Mouse (Mus musculus): ENCODE measurements around the gene Map3k5. TPM values are rescaled to one million over a fixed set of nuclear protein-coding genes. Genes with fewer than 3 reads are reported as not detected.

Gene Map3k5
- polyA plus RNA-seq, 1 experiment from 2014 or later, result 14.8 TPM

DNA sequence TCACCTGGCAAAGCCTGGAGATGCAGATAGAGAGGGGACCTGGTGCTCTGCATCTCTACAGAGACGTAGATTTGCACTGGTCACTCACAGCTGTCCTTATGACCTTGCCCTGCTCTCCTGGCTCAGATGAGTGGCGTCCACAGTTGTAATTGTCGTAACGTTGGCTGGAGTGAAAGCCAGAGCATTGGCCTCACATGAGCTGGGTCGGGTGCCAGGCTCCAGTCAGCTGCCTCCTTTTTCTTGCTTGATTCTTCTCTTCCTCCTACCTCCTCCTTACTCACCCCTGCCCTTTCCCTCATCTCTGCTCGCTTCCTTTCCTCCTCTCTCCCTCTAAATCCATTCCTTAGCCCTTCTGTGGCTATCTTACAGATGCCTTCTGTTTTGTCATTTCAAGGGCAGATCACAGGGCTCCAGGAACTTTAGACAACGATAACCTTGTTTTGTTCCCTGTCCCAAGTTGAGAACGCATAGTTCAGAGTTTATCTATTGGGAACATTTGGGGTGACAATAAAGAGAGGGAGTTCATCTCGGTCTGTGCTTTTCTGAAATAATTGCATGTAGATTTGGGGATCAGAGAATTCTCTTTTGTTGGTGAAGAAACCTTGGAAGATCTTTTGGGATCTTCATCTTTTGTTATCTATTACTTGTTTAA, 130.4 kb downstream of the Map3k5 start:
- no peaks in the 10 kb centered on the region for H3K27me3 ChIP-seq
- no peak for TF ChIP-seq CTCF (IDR thresholded peaks at IDR 0.05)
- CTCF ChIA-PET, result interaction anchor here (1.4 kb wide), 1 partner anchor 8 kb away, joined by 6 read pairs; no protein-coding TSS in a partner anchor
- no peak for ATAC-seq
- in situ Hi-C loops (cut with MboI; ENCODE audit: low pct_unique_long_range_greater_than_20kb), result no loop called here
- no peak for DNase-seq (ENCODE audit: low read depth, low spot score)
- POLR2A ChIA-PET, result no interaction called here

DNA sequence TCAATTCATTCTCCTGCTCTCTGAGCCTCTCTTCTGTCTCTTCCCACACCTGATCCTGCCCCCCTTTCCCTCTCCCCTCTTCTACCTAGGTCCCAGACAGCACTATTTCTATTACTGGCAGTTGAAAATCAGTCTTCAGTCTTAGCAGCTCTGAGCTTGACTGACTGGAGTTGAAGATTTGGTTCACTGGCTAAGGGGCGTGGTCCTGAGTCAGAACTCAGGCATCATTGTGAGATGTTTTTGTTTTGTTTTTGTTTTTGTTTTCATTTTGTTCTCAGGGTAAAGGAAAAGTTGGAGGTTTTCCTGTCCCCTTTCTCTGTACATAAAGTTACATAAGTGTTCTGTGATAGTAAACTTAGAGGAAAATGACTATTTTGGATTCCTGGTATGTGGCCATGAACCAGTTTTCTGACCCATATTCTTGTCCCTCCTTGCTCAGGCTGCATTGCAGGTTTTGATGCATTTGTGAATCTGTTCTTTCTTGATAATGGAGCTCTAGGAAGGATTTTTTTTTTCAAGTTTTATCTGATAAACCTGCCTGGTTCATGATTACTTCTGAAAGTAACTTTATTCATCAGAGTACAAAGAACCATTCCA, 131.9 kb downstream of the Map3k5 start:
- in situ Hi-C loops (cut with MboI; ENCODE audit: low pct_unique_long_range_greater_than_20kb), result no loop called here
- ChIA-PET CTCF (no interaction called here), POLR2A (no interaction called here)
- ATAC-seq, result no peak
- DNase-seq (ENCODE audit: low read depth, low spot score), result no peak
- H3K27me3 ChIP-seq, result no peaks in the 10 kb centered on the region
- TF ChIP-seq CTCF (IDR thresholded peaks at IDR 0.05), result no peak

DNA sequence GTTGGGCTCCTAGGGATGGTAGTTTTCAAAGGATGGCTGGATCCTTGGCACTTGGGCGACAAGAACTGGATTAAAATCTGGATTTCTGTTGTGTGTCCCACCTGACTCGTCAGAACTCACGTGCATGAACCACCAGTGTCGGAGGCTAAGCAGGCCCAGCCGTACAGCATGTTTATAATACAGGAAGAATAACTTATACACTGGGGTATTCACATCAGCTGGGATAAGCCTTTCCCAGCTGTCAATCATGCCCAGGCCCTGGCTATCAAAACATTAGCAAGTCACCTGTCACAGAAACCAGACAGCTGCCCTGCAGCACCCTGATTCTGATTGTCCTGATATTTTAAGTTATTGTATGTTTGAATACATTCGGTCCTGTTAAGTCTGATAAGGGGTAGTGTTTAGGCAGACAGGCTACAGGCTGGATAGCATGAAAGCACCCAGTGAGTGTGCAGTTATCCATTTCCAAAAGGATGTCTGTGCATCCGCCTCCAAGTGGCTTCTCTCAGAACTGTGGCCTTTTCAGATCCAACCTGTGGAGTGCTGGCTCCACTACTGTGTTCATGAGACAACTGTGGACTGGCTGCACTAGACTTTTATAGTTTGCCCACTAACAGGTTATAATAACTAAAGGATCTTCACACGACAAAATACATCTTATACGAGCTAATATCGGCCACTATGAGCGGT, 135.6 kb downstream of the Map3k5 start:
- POLR2A ChIA-PET, result interaction anchor here (0.6 kb wide), 1 partner anchor 135 kb away, joined by 3 read pairs; the partner anchor contains the start of gene Map3k5
- no peaks in the 10 kb centered on the region for H3K27me3 ChIP-seq
- in situ Hi-C loops (cut with MboI; ENCODE audit: low pct_unique_long_range_greater_than_20kb), result loop anchor here (5.0 kb wide), 2 partner anchors 57 to 133 kb away; no protein-coding TSS in a partner anchor
- DNase-seq (ENCODE audit: low read depth, low spot score), result no peak
- CTCF ChIA-PET, result interaction anchor here (1.2 kb wide), 1 partner anchor 136 kb away, joined by 3 read pairs; no protein-coding TSS in a partner anchor
- TF ChIP-seq CTCF (IDR thresholded peaks at IDR 0.05), result no peak
- ATAC-seq, result no peak

DNA sequence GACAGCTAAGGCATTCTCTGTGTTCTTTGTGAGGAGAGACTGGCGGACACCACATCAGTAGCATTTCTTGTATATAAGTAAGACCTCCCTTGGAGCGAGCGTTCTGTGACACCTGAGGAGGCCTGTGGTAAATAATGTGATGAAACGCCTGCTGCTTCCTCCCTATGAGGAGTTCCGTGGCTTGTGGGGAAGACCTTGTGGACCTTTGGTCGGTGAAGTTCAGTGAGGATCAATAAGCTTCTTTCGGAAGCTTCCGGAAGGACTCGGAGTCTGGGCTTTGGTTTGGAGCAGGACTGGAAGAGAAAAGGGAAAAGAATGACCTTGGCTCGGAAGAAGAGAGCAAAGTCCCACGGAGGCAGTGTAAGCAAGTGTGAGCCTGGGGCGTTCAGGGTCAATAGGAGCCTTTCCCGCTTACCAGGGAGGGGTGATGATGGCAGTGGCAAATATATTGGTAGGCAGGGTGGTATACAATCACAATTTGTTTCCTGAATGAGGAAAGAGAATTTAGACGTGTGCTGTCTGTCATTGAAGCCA, 136.4 kb downstream of the Map3k5 start:
- no peak for ATAC-seq
- no peaks in the 10 kb centered on the region for H3K27me3 ChIP-seq
- DNase-seq (ENCODE audit: low read depth, low spot score), result no peak
- no peak for TF ChIP-seq CTCF (IDR thresholded peaks at IDR 0.05)
- in situ Hi-C loops (cut with MboI; ENCODE audit: low pct_unique_long_range_greater_than_20kb), result loop anchor here (5.0 kb wide), 2 partner anchors 57 to 133 kb away; no protein-coding TSS in a partner anchor
- CTCF ChIA-PET, result interaction anchor here (1.2 kb wide), 1 partner anchor 137 kb away, joined by 3 read pairs; no protein-coding TSS in a partner anchor
- POLR2A ChIA-PET, result interaction anchor here (0.6 kb wide), 1 partner anchor 10 kb away, joined by 3 read pairs; no protein-coding TSS in a partner anchor

DNA sequence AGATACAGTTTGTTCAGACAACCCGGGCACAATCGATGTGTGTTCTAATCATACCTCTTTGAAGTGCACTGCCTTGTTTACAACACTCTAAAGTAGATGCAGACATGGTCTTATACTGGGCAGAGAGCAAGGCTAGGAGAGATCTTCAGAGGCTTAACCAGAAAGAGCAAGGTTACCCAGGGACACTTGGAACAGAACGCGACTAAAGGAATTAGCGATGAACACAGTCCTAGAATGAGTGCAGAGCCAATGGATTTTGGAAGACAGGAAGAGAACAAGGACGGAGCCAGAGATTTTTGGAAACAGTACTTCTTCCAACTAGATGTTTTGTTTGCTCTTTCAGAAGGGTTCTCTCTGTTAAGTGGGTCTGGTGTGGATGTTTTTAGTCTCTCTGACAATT, 137.4 kb downstream of the Map3k5 start:
- CTCF ChIA-PET, result interaction anchor here (2.1 kb wide), 2 partner anchors 43 to 138 kb away, joined by 8 to 31 read pairs; partner anchors contain the start of gene Map3k5

DNA sequence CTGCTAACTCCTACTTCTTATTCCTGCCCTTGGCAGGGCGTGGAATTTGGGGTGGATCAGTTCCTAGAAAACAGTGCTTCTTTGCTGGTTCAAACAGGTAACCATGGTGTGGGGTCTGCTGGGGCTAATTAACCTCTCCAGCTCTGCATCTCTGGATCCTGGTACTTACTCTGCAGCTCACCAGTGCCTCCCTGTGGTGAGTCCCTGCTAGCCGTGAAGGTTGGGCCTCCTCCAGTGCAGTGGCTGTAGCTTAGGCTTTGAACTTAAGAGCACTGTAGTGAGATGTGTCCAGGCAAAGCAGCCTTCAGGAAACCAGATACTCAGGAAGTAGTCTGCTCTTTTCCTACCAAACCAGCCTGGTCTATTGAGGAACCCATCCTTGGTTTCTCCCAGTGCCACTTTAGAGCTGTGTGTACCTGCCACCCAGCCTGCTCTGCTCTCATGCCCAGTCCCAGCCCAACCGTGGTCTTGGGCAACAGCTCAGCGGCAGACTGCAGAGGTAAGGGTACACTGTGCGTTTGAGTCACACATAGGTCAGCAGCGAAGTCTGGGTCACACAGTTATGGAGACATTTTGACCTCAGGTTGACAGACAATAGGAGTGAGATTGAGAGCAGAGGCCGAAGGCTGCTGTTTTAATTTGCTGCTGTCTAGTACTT, 139.1 kb downstream of the Map3k5 start:
- in situ Hi-C loops (cut with MboI; ENCODE audit: low pct_unique_long_range_greater_than_20kb), result loop anchor here (5.0 kb wide), 2 partner anchors 54 to 136 kb away; no protein-coding TSS in a partner anchor
- POLR2A ChIA-PET, result interaction anchor here (1.7 kb wide), 1 partner anchor 139 kb away, joined by 10 read pairs; the partner anchor contains the start of gene Map3k5
- H3K27me3 ChIP-seq, result no peaks in the 10 kb centered on the region
- peak; percentile 96 for TF ChIP-seq CTCF (IDR thresholded peaks at IDR 0.05)
- peak; percentile 54 for ATAC-seq
- CTCF ChIA-PET, result interaction anchor here (0.8 to 2.1 kb wide), 22 partner anchors 9 to 360 kb away, joined by 3 to 31 read pairs (median 4); partner anchors contain the start of gene Map3k5
- no peak for DNase-seq (ENCODE audit: low read depth, low spot score)

More for the DNA sequence above, 137.4 kb downstream of the Map3k5 start:
- TF ChIP-seq CTCF (IDR thresholded peaks at IDR 0.05), result no peak
- H3K27me3 ChIP-seq, result no peaks in the 10 kb centered on the region
- ATAC-seq, result no peak
- POLR2A ChIA-PET, result no interaction called here
- DNase-seq (ENCODE audit: low read depth, low spot score), result no peak
- in situ Hi-C loops (cut with MboI; ENCODE audit: low pct_unique_long_range_greater_than_20kb), result loop anchor here (5.0 kb wide), 2 partner anchors 56 to 134 kb away; no protein-coding TSS in a partner anchor

DNA sequence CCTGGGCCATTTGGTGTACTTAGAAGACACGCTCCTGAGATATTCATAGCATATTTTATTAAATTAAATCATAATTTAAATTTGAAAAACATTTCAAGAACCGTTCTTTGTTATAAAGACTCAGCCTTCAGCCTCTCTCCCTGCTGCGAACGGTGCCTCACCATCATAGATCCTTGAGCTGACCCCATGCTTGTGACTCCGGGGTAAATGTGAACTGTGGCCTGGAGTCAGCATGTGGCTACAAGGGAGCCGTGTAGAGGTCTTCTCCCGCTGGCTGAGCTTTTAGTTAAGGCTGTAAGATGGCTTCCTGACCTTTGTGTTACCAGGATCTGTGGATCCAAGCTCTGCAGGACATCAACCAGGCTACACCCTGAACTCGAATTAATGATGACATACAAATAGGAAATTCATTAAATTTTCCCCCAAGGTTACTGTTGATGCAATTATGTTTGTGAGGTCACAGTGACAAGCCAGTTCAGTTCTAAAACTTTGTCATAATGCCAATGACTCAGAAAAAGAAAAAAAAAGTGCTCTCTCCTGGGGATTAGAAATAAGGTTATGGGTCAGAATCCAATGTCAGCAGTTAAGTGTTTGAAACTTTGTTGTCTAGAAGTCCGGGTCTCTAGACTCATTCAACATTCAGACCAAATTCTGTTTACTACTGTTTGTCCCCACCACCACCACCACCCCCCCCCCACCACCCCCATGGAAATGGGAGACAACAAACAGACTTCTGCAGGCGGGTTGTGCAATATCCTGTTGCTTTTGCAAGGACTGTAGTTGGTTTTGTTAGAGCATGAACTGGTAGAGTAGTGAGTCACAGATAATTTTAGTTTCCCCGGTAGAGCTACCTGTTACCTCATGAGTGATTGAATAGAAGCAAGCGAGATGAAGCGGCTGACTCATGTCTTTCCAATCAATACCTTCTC, 142.5 kb downstream of the Map3k5 start:
- ATAC-seq, result no peak
- H3K27me3 ChIP-seq, result no peaks in the 10 kb centered on the region
- no peak for DNase-seq (ENCODE audit: low read depth, low spot score)
- ChIA-PET POLR2A (interaction anchor here (0.6 kb wide), 1 partner anchor 31 kb away, joined by 3 read pairs; no protein-coding TSS in a partner anchor), CTCF (interaction anchor here (1.2 to 4.2 kb wide), 3 partner anchors 44 to 143 kb away, joined by 3 to 16 read pairs (median 3); partner anchors contain the start of gene Map3k5)
- in situ Hi-C loops (cut with MboI; ENCODE audit: low pct_unique_long_range_greater_than_20kb), result no loop called here
- no peak for TF ChIP-seq CTCF (IDR thresholded peaks at IDR 0.05)

DNA sequence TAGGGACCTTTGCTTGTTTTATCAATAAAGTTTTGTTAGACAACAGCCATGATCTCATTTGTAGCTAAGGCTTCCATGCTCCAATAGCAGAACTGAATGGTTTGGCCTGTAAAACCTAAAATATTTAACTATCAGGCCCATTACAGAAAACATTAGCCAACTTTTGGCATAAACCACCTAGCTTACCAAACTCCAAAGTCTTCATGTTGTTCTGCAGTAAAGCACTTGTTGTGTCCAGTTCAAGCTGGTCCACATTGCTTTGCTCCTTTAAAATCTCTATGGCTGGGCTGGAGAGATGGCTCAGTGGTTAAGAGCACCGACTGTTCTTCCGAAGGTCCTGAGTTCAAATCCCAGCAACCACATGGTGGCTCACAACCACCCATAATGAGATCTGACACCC, 144.1 kb downstream of the Map3k5 start:
- no peak for TF ChIP-seq CTCF (IDR thresholded peaks at IDR 0.05)
- in situ Hi-C loops (cut with MboI; ENCODE audit: low pct_unique_long_range_greater_than_20kb), result no loop called here
- POLR2A ChIA-PET, result no interaction called here
- CTCF ChIA-PET, result interaction anchor here (0.6 to 4.2 kb wide), 2 partner anchors 9 to 145 kb away, joined by 3 to 16 read pairs; partner anchors contain the start of gene Map3k5
- H3K27me3 ChIP-seq, result no peaks in the 10 kb centered on the region
- ATAC-seq (no peak), DNase-seq (ENCODE audit: low read depth, low spot score) (no peak)

DNA sequence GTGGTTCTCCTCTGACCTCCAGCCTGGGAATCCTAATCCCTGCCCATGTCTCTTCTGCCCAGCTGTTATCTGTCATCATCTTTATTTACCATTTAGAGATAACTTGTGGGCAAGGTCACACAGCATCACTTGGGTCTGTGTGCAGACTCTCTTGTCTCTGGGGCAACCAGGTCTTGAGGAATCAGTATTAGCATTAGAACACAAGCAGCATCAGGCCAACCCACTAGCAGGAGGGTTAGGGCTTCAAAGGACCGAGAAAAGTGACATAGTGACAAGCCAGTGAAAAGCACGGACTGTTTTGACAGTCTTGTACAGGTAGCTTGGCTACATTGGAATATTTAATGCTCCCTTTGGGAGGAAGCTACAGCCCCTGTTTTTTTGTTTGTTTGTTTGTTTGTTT, 153.6 kb downstream of the Map3k5 start:
- H3K27me3 ChIP-seq, result no peaks in the 10 kb centered on the region
- ATAC-seq (no peak), DNase-seq (ENCODE audit: low read depth, low spot score) (no peak)
- no peak for TF ChIP-seq CTCF (IDR thresholded peaks at IDR 0.05)
- ChIA-PET CTCF (interaction anchor here (1.0 kb wide), 1 partner anchor 10 kb away, joined by 3 read pairs; no protein-coding TSS in a partner anchor), POLR2A (no interaction called here)
- in situ Hi-C loops (cut with MboI; ENCODE audit: low pct_unique_long_range_greater_than_20kb), result no loop called here
